Mouse (Mus musculus) lung, postnatal 10 days (tissue): ENCODE measurements around the gene Ascl3.

Experiments used
- DNase-seq: peaks from one replicate; pipeline ENCODE4 v3.0.0; 2021

The Ascl3 gene

GRCm38 (mm10) chr7:109731626-109732025, at the start of gene Ascl3:
TSS of gene Ascl3 (minus strand) at chr7:109731726.
- DNase-seq = no peak

DNA sequence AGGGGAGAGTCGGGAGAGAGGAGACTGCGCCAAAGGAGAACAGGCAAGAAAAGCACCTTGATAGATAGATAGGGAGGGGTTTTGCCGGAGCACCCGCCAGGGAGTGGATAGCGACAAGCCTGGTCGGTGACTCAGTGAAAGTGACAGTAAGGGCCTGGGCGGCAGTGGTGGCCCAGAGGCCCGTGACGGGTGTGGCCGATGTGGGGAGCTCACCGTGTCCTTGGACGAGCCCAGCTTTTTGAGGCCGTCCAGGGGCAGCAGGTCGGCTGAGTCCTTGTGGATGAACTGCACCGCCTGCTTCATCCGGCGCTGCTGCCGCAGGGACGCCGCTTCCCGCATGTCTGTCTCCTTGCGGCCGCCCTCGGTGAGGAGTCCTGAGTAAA, 49.6 kb upstream of the Ascl3 start:
- no peak for DNase-seq

DNA sequence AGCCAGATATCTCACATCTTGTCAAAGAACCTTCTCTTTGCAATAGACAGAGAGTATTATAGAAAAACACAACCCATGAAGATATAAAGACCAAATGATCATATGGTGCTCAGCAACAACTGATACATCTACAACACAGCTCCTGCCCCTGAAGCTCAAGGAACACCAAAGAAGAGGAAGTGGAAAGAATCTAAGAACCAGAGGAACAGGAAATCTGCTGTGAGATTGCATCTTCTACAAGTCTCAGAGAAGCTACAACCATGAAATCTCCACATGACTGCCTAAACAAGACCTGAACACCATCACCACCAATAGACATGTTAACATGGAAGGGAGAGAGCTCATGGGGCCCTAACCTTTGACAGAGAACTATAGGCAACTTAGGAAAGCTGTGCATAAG, 40.7 kb upstream of the Ascl3 start:
- no peak for DNase-seq

- no peak for DNase-seq
Measured at GRCm38 (mm10) chr7:109768699-109769383, 37.3 kb upstream of the Ascl3 start.

- no peak for DNase-seq
Measured at GRCm38 (mm10) chr7:109767575-109768350, 36.2 kb upstream of the Ascl3 start.

- no peak for DNase-seq
Measured at GRCm38 (mm10) chr7:109764009-109764408, 32.5 kb upstream of the Ascl3 start.

DNA sequence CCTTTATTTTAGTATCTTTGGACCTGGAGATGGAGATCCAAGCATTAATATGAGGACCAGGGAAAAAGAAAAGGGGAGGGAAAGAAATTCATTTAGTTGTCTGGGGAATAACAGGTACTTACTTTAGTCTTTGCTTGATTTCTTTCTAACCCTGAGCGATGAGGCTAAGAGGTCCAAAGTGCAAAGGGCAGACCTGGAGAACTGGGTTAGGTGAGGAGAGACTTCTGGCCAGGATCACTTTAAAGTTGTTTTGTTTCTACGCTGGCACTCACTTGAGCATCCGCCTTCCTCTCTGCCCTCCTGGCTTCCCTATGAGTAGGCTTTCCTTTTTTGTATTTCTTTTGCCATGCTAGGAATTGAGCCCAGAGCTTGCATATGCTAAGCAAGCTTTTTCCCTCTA, 24.8 kb upstream of the Ascl3 start:
- no peak for DNase-seq

- no peak for DNase-seq
Measured at GRCm38 (mm10) chr7:109754034-109754433, 22.5 kb upstream of the Ascl3 start.

DNA sequence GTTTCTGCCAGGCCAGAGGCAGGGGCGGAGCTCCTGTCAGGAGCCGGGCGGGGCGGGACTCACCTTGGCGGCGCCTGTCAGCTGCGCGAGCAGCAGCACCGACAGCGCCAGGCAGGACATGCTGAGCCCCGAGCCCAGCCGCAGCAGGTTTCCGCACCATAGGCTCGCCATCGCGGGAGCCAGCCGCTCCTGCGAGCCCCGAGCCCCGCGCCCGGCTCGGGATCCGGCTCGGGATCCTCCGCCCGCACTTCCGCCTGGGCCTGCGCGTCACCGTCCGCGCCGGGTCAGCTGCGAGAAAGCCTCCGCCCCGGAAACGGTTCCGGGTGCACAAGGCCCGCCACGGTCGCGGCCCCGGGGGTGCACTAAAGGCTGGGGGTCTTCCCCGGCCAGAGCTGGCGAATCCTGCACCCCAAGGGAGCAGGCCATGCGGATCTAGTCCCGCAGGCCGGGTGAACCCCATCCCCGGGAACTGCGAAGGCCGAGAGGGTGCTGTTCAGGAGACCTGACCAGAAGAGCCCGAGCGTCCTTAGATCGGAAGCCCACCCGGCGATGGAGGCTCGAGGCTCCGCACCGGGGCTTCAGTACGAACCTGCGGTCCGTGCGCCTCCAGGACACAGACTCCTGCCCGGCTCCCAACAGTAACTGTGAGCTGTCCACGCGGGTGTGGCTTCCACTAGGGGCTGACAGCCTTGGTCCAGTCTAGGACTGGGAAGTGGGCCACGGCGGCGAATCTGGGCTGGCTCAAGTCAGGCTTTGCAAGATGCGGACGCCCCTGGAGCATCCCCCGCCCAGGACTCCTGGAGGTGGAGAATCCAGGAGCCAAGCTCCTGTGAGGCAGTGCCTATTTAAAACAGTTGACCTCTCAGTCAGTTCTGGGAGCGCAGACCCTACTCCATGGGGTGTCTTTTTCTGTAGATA, 20.7 kb upstream of the Ascl3 start, which contains the start of gene Tmem9b:
Tmem9b (minus strand) TSS at position 868 of the 918 bp plus-strand sequence.
- peak; percentile 87 for DNase-seq

GRCm38 (mm10) chr7:109751427-109752007, 20.0 kb upstream of the Ascl3 start:
- no peak for DNase-seq

- no peak for DNase-seq
Measured at GRCm38 (mm10) chr7:109747747-109748146, 16.2 kb upstream of the Ascl3 start.

- DNase-seq = no peak
Measured at GRCm38 (mm10) chr7:109741703-109742102, 10.2 kb upstream of the Ascl3 start.

DNA sequence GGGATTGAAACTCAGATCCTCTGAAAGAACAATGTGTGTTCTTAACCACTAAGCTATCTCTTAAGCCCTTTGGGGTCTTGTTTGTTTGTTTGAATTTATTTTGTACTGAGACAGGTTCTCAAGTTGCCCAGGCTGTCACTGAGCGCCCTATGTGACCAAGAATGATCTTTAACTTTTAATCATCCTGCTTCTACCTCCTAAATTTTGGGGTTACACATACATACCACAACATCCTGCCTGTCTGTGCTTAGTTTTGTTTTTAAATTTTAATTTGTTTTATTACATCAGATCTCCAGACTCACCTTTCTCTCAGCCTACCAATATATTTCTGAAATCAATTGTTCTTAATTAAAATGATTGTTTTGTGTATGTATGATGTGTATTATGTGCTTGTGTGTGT, 9.5 kb upstream of the Ascl3 start:
- no peak for DNase-seq

DNA sequence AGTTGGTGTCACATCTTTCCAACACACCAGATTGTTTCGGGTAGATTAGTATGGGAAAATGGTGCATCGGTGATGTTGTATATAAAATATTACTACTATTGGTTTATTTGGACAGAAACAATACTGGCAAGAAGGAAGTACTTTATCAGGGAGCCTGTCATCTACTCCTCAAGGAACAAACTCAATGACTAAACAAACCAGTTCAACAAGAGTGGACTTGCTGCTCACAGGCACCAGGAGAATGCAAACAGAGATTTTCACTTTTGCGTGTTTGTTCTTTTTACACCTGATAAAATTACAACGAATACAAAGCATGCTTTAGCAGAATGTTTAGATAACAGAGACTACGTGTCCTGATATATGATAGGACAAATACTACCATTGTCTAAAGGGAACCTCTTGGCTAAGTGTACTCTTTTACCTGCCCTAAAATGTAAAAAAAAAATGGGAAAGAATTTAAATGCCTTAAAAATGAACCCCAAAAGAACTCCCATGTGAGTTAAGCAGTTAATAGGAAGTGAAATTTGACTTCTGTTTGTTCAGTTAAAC, 8.4 kb upstream of the Ascl3 start:
- DNase-seq = no peak

GRCm38 (mm10) chr7:109734806-109735205, 3.3 kb upstream of the Ascl3 start:
- DNase-seq = no peak

DNA sequence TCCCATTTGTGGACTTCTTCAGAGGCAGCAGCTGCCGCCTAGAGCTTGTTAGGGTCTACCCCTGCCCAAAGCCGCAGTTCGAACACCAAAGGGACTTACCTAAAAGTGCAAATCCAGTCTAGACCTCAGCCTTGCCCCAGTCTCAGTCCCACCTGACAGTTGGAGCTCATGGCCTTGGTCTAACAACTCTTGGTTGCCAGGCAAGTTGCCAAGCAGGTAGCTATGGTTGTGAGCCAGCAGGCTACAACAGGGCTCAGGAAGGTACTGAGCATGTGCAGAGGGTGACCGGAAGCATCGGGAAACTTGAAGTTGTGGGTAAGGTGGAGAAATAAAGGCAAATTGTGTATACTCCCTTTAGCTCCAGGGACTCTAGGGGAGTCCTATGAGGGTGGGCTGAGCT, 7.8 kb downstream of the Ascl3 start, which contains the start of gene BC051019:
BC051019 (minus strand) TSS at position 154 of the 400 bp plus-strand sequence.
- no peak for DNase-seq

GRCm38 (mm10) chr7:109723114-109723513, 8.4 kb downstream of the Ascl3 start:
- no peak for DNase-seq

- DNase-seq = no peak
Measured at GRCm38 (mm10) chr7:109722618-109723017, 8.9 kb downstream of the Ascl3 start.

GRCm38 (mm10) chr7:109719286-109719685, 12.2 kb downstream of the Ascl3 start:
- DNase-seq = peak; percentile 71

GRCm38 (mm10) chr7:109713434-109713982, 18.0 kb downstream of the Ascl3 start:
- DNase-seq = no peak

- no peak for DNase-seq
Measured at GRCm38 (mm10) chr7:109712198-109712597, 19.3 kb downstream of the Ascl3 start.

DNA sequence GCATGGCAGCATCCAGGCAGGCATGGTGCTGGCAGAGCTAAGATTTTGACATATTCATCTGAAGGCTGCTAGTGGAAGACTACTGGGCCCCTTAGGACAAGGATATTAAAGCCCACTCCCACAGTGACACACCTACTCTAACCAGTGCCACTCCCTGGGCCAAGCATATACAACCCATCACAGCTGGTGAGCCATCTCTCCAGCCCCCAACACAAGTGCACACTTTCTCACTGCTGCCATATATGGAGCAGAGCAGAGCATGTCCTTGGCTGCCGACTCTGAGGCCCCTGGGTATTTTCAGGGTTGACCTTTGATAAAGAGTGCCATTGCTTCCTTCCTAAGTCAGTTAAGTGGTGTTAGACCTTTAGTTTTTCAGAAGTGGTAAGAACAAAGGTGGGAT, 21.5 kb downstream of the Ascl3 start:
- DNase-seq = no peak
